Mouse (Mus musculus) adrenal gland, postnatal 25 days (tissue): Measurements from ENCODE around the gene Gbf1. TPM values are rescaled to one million over a fixed set of nuclear protein-coding genes. Genes with fewer than 3 reads are reported as not detected.

Experiments
- DNase-seq: peaks from one replicate; pipeline ENCODE4 v3.0.0; 2021; ENCODE audit warnings: mixed read lengths
- total RNA-seq: library from RNA; stranded (reverse); gene quantifications from 2 replicates; pipeline ENCODE4 v1.2.3, GENCODE M21; 2021

The Gbf1 gene
- total RNA-seq, 1 experiment from 2014 or later: 76.8 TPM

- DNase-seq: no peak
Observed at GRCm38 (mm10) chr19:46303251-46304215, 151.2 kb downstream of the Gbf1 start.

DNA sequence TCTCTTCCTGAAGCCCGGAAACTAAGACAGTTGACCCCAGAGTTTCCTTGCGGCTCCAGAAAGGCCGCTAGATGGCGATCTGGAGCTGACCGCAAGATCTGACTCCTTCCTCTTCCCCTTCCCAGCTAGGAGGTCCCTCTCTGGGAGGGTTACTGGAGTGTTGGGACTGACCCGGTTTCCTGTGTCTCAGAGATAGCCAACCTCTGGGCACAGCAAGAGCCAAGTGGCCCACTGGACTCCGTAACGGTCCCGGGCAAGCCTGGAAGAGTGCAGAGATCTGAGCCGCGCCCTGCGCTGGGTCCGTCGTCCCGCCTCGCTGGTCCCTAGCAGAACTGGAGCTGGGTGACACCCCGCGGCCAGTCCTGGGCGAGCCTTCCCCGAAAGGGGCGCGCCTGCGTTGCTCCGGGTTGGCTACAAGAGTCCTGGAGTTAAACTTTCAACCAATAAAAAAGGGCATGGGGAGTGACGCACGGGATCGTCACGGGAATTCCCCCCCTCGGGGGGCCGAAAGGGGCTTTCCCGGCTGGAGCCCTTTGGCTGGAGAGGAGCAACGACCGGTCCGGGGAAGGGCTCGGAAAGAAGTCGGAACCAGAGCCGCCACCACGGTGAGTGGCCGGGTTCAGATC, 152.0 kb downstream of the Gbf1 start, which contains the start of gene Nfkb2:
Gene Nfkb2 (plus strand): TSS at position 105 of the 626 bp plus-strand sequence.
- DNase-seq: peak; percentile 93

GRCm38 (mm10) chr19:46304908-46305333, 152.6 kb downstream of the Gbf1 start:
- peak; percentile 35 for DNase-seq

DNA sequence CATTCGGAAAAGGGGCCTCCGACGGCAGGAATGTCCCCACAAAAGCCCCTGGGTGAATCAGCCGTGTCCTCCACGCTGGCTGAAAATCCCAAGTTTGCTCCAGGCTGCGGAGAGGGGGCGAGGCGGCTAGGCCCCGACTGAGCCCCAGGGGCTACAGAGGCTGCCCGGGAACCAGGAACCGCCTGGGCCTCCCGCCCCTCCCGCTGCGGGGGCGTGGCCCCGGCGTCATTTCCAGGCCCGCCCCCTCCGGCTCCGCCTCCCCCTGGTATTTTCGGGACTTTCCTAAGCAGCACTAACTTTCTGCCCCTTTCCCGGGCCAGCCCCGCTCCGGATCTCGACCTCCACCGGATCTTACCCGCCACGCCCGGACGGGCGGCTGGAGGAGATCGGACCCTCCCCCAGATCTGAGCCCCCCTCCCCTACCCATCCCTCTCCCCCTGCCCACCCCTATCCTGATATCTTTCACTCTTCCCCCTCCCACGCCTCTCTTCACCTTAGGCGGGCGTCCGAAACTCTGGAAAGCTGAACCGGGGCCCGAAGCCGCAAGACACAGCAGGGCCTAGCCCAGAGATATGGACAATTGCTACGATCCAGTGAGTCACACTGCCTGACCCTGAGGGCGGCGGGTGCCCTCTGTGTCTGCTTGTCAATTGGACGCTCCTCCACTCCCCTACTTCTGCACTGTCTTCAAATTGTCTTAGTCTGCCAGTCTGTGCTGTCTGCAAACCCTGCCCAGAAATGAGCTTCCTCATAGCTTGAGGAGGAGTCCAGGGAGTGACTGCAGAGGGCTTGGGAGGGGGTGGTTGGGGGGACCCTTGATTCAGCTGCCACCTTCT, 153.3 kb downstream of the Gbf1 start:
- DNase-seq: peak; percentile 91

- no peak for DNase-seq
Observed at GRCm38 (mm10) chr19:46306268-46306610, 153.9 kb downstream of the Gbf1 start.

- DNase-seq: no peak
Observed at GRCm38 (mm10) chr19:46306751-46307289, 154.5 kb downstream of the Gbf1 start.

GRCm38 (mm10) chr19:46307781-46308180, 155.5 kb downstream of the Gbf1 start:
- no peak for DNase-seq

DNA sequence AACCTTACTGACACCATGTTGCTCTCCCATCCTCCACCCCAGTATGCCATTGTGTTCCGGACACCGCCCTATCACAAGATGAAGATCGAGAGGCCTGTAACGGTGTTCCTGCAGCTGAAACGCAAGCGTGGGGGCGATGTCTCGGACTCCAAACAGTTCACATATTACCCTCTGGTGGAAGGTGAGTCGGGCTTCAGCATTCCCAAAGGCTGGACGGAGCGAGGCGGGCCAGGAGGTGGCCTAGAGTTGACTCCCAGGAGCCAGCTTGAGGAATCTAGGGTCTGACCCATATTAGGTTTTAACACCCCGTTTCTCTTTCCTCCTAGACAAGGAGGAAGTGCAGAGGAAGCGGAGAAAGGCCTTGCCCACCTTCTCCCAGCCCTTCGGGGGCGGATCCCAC, 156.0 kb downstream of the Gbf1 start:
- no peak for DNase-seq

GRCm38 (mm10) chr19:46308706-46309435, 156.6 kb downstream of the Gbf1 start:
- DNase-seq: peak; percentile 87

DNA sequence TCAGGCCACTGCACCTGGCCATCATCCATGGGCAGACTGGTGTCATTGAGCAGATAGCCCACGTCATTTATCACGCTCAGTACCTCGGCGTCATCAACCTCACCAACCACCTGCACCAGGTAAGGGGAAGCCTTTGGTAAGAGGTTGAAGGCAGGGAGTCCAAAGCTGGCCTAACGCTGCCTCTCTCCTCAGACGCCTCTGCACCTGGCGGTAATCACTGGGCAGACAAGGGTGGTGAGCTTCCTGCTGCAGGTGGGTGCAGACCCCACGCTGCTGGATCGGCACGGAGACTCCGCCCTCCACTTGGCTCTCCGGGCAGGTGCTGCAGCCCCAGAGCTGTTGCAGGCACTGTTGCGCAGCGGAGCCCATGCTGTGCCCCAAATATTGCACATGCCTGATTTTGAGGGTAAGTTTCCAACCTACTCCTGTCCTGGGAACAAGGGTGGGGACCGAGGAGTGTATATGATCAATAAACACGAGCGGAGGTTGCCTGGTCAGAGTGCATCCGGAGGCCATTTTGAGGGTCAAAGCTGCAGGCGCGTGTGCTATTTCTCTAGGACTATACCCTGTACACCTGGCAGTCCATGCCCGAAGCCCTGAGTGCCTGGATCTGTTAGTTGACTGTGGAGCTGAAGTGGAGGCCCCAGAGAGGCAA, 157.5 kb downstream of the Gbf1 start:
- DNase-seq: no peak

- no peak for DNase-seq
Observed at GRCm38 (mm10) chr19:46310312-46310865, 158.1 kb downstream of the Gbf1 start.

GRCm38 (mm10) chr19:46311341-46311740, 159.0 kb downstream of the Gbf1 start:
- DNase-seq: no peak

- DNase-seq: no peak
Observed at GRCm38 (mm10) chr19:46312566-46312965, 160.3 kb downstream of the Gbf1 start.

- DNase-seq: no peak
Observed at GRCm38 (mm10) chr19:46313116-46313515, 160.8 kb downstream of the Gbf1 start.

DNA sequence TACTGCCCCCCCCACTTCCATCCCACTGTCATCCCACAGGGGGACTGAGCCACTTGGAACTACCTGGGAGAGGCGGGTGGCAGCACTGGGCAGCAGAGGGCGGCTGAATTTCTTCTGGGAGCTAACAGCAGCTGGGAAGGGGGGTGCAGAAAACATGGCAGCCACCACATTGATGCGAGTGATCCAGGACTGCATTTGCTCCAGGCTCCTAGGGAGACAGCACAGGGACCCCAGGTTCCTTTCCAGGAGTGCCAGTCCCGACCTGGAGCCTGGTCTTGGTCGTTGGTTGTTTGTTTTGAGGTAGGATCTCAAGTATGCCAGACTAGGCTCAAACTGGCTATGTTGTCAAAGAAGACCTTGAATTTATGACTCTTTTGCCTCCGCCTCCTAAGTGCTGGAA, 161.3 kb downstream of the Gbf1 start:
- DNase-seq: no peak

GRCm38 (mm10) chr19:46314151-46314601, 161.9 kb downstream of the Gbf1 start:
- DNase-seq: no peak

DNA sequence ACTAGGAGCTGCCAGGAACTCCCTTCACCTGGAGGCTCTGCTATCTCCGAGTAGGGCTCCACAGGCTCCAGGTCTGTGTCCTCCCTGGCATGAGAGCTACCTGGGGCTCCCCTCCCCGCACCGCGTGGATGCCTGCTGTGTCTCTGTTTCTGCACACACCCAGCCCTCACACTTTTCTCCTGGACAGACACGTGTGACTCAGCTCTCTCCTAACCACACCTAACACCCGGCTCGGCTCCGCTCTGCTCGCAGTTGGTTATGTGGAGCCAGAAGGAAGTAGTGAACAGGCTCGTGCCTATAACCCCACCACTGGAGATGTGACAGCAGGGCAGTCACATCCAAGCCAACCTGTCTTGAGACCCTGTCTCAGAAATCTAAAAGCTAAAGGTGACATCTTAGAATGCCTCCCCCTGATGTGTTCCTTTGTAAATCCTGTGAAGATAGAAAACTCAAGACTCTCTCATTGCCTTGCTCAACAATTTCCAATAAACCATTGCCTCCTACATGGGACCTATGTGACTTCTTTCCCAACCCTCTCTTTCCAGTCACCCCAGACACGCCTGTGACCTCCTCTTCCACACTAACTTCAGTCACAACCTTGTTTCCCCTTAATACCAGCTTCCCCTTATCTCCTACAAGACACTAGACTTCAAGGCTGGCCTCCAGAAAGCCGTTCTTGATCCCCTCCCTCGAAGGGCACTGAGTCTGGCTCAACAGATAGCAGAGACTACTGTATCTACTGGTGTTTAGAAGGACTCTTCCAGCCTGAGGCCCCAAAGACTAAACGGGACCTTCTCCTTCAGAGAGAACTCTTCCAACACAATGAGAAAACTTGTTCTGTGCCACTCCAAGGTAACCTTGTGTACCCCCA, 162.8 kb downstream of the Gbf1 start:
- no peak for DNase-seq

GRCm38 (mm10) chr19:46315752-46316610, 163.7 kb downstream of the Gbf1 start:
- no peak for DNase-seq
